Mouse (Mus musculus) G1E-ER4 (cell line): Measurements from ENCODE around the gene Dlx4. TPM values are rescaled to one million over a fixed set of nuclear protein-coding genes. Genes with fewer than 3 reads are reported as not detected.

Source experiments
- GATA1 ChIP-seq: IDR thresholded peaks from one replicate; pipeline ENCODE4 v1.8.0; 2012; ENCODE audit warnings: low read length, inconsistent platforms
- polyA plus RNA-seq: library from polyadenylated mRNA; stranded (reverse); fragments of >175 nt; gene quantifications from 2 replicates; pipeline ENCODE4 v1.2.3, GENCODE M21; 2012

Gene Dlx4
- not detected in 2 replicates for polyA plus RNA-seq

DNA sequence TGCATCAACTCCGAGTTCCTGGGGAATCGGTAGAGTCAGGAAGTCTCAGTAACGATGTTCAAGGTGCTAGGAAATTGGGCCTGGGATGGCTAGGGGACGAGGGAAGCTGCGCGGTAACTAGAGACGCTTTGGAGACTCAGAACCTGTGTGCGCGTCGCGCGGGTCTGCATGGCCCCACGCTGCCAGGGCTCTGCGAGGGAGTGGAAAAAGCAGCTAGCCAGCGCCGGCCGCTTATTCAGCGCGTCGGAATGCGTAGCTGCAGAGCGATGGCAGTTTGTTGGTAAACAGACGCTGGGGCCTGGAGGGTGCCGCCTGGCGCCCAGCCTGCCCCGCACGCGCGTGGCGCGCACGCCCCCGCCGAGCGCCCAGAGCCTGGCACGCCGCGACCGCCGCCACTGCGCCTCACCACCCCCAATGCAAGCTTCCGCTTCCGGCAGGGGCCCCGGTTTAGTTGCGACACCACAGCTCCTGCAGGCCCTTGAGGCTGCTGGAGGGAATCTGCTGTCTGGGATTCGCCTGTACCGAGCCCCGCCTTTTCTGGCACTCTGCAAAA, at the start of gene Dlx4:
Gene Dlx4 (minus strand): TSS at position 413 of the 553 bp plus-strand sequence.
- no peak for TF ChIP-seq GATA1

DNA sequence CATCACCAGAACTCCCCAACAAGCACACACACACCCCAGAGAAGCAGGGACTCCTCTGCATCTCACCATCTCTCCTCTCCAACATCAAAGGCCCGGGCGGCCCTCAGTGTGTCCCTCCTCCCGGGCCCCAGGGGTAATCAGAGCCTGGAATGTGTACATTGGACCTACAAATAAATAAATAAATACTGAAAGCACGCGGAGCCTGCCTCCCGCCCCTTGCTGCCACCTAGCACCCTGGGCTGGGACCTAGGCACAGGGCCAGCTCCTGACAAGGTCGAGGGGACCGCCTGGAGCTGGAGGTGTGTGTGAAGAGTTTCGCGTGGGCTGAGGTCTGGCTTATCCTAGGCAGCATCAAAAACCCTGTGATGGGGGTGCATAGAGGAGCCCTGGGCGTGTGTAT, 43.8 kb upstream of the Dlx4 start:
- TF ChIP-seq GATA1: no peak

DNA sequence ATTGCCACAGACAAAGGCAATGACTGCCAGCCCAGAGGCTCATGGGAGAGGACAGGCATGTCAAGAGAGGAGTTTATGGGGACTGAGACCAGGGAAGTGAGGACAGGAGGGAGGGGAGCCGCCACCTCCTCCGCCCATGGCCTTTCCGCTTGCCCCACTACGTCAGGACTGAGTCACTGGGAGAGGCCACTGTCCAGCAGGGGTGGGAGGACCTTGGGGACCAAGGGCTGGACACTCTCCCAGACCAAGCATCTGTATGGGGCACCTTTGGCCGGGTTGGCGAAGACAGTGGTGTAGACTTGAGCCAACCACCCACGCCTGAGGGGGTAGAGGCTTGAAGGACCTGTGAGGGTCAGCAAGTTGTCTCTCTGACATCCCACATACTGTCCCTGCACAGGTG, 40.8 kb upstream of the Dlx4 start:
- TF ChIP-seq GATA1: no peak

DNA sequence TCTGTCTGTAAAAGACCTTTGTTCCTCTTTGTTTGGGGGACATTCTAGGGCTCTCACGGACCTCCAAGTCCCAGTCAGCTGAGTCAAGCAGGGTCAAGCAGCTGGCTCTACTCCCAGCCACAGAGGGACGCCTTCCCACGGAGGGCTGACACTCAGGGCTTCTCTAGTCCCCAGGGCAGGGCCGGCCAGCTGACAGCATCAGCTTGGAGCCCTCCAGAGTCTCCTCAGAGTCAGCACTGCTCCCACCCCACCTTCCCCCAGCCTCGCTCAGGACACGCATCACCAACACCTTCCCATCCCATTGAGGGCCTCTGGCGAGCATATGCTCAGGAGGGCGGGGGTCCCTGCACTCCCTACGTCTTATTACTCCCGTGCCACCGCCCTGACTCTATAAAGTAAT, 39.6 kb upstream of the Dlx4 start:
- no peak for TF ChIP-seq GATA1

DNA sequence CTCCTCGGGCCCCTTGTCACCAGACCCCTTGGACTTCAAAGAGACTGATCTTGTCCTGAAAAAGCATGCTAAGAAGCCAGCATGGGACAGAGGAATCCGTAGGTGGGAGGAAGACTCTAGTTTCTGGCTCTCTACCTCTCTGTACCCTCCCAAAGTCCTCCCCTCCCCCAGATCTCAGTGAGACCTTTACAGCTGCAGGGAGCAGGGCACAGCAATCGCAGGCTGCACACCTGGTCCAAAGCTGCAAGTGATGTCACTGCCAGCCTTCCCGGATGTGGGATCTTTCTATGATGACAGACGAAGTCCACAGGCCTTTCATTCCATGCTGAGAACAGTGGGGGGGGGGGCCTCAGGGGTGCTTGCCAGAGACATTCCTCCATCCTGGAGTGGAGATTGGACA, 38.5 kb upstream of the Dlx4 start:
- no peak for TF ChIP-seq GATA1

DNA sequence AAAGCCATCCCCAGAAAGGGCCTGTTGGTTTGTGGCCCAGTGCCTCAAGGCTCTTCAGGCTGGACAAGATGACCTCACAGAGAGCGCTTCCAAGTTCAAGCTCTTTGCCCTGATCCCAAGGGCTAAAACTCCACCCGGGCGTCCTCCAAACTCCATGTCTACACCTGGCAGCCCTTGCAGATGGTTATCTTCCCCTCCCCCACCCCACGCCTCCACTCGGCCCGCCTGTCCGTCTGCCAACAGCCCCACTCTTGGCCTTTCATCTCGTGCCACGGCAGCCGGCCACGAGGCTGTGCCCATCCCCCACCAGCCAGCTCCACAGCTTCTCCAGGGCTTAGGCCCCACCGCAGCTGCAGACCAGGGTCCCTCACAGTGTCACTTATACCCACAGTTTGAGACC, 33.2 kb upstream of the Dlx4 start:
- TF ChIP-seq GATA1: no peak

DNA sequence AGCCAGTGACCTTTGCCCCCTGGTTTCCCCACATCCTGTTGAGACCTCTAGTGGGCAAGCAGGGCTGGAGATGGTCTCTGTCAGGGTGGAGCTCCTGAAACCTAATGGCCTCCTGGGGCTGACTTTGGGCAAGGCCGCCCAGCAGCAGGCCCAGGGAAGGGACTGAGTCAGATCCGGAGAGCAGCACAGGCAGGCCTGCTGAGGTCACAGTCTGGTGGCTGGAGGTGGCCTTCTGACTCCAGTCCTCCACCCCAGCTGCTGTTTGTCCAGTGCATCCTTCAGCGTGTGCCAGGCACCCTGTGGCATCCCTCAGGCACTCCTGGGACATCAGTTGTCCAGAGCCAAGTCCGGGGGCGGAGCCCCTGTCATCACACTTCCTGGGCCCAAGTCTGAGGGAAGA, 19.8 kb upstream of the Dlx4 start:
- no peak for TF ChIP-seq GATA1

DNA sequence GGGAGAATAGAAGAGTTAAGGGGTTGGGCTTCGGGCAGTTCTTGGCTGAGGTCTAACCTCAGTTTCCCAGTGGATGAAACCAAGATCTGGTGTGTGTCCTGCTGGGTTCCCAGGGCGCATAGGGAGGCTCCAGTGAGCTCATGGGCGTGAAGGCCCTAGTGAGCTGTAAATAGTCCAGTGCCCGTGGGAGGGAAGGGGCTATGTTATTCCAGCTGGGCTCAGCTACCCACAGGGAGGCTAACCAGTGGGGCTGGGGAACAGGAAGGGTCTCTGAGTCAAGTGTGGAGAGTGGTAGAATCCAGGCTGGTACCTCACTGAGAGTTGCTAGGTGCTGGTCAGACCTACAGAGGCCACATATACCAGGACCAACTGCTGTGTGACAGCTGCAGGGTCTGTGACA, 15.6 kb upstream of the Dlx4 start:
- no peak for TF ChIP-seq GATA1

DNA sequence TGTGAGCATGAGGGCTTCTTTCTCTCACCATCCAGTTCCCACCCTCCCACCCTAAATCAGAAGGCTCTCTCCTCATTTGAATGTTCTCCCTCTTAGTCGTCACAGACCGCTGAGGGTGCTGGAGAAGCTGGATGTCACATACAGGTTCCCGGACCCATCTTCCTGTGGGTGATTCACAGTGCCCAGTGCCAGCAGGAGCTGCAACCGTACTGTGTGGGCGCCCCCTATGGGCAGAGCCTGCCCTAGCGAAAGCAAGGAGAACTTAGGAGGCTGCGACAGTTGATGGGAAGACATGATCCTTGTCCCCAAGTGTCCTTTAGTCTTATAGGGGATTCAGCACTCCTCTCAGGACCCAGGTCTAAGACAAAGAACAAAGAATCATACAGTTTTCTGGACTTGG, 14.6 kb upstream of the Dlx4 start:
- no peak for TF ChIP-seq GATA1

DNA sequence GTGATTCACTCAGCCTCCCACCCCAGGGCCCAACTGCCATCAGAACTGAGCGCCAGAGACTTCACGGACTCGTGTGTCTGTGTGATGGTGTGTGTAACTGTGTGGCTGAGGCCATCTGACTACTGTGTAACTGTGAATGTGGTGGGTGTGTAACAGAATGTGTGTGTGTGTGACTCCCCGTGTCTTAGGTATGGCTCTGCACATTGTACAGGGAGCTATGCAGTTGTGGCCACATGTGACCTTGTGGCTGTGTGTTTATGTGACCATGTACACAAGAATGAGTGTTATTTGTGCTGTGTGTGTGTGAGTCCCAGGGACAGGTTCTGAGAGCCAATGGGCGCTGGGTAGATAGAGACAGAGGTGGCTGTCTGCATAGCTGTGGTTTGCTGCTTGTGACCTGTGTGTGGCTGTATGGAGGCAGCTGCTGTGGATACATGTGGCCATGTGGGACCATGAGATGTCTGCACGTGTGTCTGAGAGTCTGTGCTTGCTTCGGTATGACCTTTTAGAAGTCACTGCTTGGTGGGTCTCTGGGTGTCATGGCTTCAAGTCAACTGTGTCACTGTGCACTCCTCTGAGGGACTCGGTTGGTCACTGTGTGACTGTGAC, 13.8 kb upstream of the Dlx4 start:
- TF ChIP-seq GATA1: no peak

DNA sequence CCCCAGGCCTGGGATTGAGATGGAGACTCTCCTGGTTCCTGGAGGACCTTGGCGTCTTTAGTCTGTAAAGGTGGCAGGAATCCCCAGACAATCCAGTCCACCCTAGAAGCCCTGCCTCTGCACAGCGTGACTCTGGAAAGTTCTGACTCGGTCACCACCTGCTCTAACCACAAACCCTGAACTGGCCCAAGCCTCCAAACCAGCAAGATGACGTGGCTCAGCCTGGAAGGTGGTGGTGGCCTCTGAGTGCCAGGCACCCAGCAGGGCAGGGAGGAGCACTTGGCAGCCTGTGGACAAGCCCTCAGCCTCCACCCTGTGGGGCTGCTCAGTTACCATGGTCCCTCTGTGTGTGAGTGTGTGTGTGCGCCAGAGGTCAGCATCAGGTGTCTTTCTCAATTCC, 11.8 kb upstream of the Dlx4 start:
- TF ChIP-seq GATA1: no peak

DNA sequence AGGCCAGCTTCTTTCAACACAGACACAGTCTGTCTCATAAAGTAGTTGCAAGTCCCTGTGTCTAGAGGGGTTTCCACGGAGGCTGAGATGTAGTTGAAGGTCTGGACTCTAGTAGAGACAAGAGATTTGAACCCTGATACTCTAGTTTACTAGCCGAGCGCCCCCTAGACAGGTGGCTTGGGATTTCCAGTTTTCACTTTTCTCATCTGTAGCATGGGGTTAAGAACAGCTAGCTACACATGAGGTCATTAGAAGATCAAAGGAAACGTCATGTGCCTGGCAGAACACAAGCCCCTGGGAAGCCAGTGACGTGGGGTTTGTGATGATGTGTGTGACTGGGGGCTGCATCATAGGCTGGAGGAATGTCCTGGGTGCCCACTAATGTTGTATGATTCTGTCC, 11.3 kb upstream of the Dlx4 start:
- TF ChIP-seq GATA1: no peak

DNA sequence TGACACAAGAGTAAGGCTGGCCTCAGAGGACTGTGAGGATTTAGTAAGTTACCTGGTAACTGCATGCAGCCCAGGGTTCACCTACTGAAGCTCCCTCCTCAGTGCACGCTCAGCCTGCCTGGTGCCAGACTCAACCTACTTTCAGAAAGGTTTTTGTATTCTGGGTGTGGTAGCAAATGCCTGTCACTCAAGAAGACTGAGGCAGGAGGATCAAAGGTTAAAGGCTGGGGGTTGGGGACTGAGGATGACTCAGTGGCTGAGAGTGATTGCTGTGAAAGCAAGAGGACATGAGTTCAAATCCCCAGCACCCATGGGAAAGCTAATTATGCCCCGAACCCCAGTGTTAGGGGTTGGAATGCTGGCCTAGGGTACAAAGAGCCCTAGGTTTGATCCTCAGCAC, 9.4 kb upstream of the Dlx4 start:
- no peak for TF ChIP-seq GATA1

DNA sequence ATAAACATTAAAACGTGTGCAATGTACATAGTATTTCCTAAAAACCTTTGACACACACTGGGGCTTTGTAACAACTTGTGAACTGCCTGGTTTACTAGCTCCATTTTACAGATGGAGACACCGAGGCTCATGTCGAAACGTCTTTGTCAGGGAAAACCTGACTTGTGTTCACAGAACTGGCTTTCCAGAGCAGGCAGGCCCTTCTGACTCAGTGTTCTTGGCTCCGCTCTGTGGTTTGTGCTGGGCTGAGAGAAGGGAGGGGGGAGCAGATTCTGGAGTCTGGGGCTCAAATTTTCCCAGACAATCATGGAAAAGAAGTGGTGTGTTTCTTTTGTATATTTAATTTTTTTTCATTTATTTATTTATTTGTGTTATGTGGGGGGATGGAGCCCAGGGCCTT, 7.6 kb upstream of the Dlx4 start:
- TF ChIP-seq GATA1: no peak

DNA sequence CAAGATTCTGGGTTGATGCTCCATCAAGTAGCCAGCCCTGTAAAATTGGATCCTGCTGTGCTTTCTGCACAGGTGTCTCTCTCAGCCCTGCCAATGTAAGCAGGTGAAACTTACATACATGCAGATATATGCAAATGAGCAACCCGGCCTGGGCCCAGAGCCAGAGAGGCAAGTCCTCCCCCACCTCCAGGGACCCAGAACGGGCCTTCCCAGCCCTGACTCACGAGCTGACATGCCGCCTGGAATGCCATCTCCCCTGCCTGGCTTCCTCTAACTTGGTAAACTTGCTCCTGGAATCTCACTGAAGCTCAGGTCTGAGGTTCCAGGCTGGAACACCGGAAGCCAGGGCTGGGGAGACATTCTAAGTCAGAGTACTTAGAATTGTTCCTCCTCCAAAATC, 7.1 kb upstream of the Dlx4 start:
- no peak for TF ChIP-seq GATA1

DNA sequence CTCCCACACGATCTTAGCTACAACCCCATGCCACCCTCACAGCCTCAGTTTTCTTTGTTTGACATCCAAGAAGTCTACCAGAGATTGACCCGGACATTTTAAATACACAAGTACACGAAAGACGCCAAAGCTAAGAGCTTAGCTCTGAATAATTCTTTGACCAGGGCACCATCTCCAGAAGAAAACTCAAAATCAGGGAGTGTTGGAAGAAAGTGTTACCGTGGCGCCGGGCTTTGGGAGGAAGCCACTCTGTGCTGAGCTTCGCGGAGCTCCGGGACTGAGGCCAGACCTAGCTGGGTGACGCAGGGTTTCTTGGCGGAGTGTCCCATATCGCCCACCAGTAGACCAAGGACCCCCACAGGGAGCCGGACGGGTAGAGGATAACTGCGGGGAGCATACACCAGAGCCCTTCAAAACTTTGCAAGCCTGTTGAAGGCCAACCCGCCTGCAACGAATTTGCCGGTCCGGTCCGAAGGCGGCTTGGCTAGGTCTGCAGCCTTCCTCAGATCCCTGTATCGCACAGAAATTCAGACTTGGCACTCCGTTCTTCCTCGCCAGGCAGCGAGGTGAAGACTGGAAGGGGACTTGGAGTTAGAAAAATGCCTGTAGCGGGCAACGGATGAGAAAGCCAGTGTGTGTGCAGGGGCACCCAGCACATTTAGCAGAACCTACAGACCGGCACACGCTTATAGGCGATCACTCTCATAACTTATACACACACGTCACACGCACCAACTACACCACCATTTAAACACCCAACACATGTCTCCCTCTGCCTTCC, 4.4 kb upstream of the Dlx4 start:
- no peak for TF ChIP-seq GATA1
